In genomic region chr5:20950855-20951650, GRCm38 (mm10) we compare ENCODE assay signal across 8 mouse cellular contexts. TPM values are rescaled to one million over a fixed set of nuclear protein-coding genes. Genes with fewer than 3 reads are reported as not detected.
DNase-seq lines count a peak whose midpoint lies in the region; ATAC-seq and TF ChIP-seq lines count a peak whose summit lies in the region.

No protein-coding gene starts in this region.

- peaks cover 17% of the 10 kb centered on the region for H3K4me1 ChIP-seq in limb, embryonic 15.5 days
- peaks cover 15% of the 10 kb centered on the region for H3K4me1 ChIP-seq in midbrain, embryonic 14.5 days (ENCODE audit: control insufficient read depth, insufficient read depth, low read length)
- H3K4me1 ChIP-seq in spleen, adult 2 months (ENCODE audit: control insufficient read depth, insufficient read depth, insufficient read length), result peaks cover 26% of the 10 kb centered on the region

- peak overlapping the region; percentile 92 for H3K9ac ChIP-seq in limb, embryonic 15.5 days
- peak overlapping the region; percentile 92 for H3K9ac ChIP-seq in midbrain, embryonic 14.5 days (replicated peaks; ENCODE audit: low read length)

- under 1% methylated on average over 88 of the region's 88 CpGs for WGBS in limb, embryonic 15.5 days
- under 1% methylated on average over 77 of the region's 88 CpGs for WGBS in midbrain, embryonic 14.5 days
- WGBS in spleen, adult 2 months, result under 1% methylated on average over 85 of the region's 88 CpGs

- peak overlapping the region; percentile 98 for H3K27ac ChIP-seq in limb, embryonic 15.5 days
- H3K27ac ChIP-seq in midbrain, embryonic 14.5 days (replicated peaks; ENCODE audit: low read depth, low read length), result peak overlapping the region; percentile 97
- H3K27ac ChIP-seq in spleen, adult 2 months (ENCODE audit: insufficient read depth, low read length), result peak overlapping the region; percentile 97

- no peak for TF ChIP-seq CTCF in spleen, adult 2 months (IDR thresholded peaks at IDR 0.05; ENCODE audit: extremely low read depth, insufficient read depth, insufficient read length, insufficient replicate concordance)

- H3K4me3 ChIP-seq in limb, embryonic 15.5 days, result peak overlapping the region; percentile 93
- peak overlapping the region; percentile 95 for H3K4me3 ChIP-seq in midbrain, embryonic 14.5 days (replicated peaks; ENCODE audit: low read depth, low read length)
- peak overlapping the region; percentile 89 for H3K4me3 ChIP-seq in spleen, adult 2 months (ENCODE audit: extremely low read depth, insufficient read depth, insufficient read length)

- DNase-seq in cerebellum, postnatal 14 days, result peak; percentile 73 to 77
- no peak for DNase-seq in cerebellum, adult 9-11 months
- peak; percentile 35 to 66 for DNase-seq in cerebellum, postnatal 36 days
- peak; percentile 66 for DNase-seq in gastrocnemius, postnatal 10 days
- peak; percentile 58 for DNase-seq in induced T-regulatory cell, adult 2 months (ENCODE audit: low read depth)
- DNase-seq in midbrain, embryonic 14.5 days, result peak; percentile 77
- peak in 1 of 2 experiments; percentile 43 for DNase-seq in spleen, adult 2 months (ENCODE audit: low read depth in 1 of 2, low spot score in 2 of 2)

- peaks cover under 1% of the 10 kb centered on the region; the same call in 1 of the 2 replicates for H3K36me3 ChIP-seq in limb, embryonic 15.5 days
- no peaks in the 10 kb centered on the region for H3K36me3 ChIP-seq in midbrain, embryonic 14.5 days (ENCODE audit: control insufficient read depth, insufficient read depth, low read length)
- no peaks in the 10 kb centered on the region for H3K36me3 ChIP-seq in spleen, adult 2 months (ENCODE audit: control insufficient read depth, insufficient read depth, low read length)

- no peaks in the 10 kb centered on the region for H3K9me3 ChIP-seq in limb, embryonic 15.5 days
- H3K9me3 ChIP-seq in midbrain, embryonic 14.5 days (ENCODE audit: control insufficient read depth, low read length), result no peaks in the 10 kb centered on the region

- no peaks in the 10 kb centered on the region for H3K27me3 ChIP-seq in limb, embryonic 15.5 days
- H3K27me3 ChIP-seq in midbrain, embryonic 14.5 days (ENCODE audit: control insufficient read depth, insufficient read depth, low read length), result no peaks in the 10 kb centered on the region
- H3K27me3 ChIP-seq in spleen, adult 2 months (ENCODE audit: control insufficient read depth, insufficient read depth, low read length), result no peaks in the 10 kb centered on the region

- peak overlapping the region; percentile 49 for H3K4me2 ChIP-seq in limb, embryonic 15.5 days
- H3K4me2 ChIP-seq in midbrain, embryonic 14.5 days (ENCODE audit: low read length), result peak overlapping the region; percentile 76

- peak; percentile 59 for ATAC-seq in limb, embryonic 15.5 days (ENCODE audit: insufficient number of reproducible peaks, low FRiP score, low TSS enrichment, low read depth)
- peak; percentile 82 for ATAC-seq in midbrain, embryonic 14.5 days (ENCODE audit: low FRiP score, low TSS enrichment)

- TF ChIP-seq POLR2A in spleen, adult 2 months (IDR thresholded peaks at IDR 0.05; ENCODE audit: low read depth, low read length), result no peak

RNA-seq across cellular contexts. Expression of gene Rsbn1l, which starts 5.1 kb away (rescaled TPM):
- 1 to 10 TPM; 8.6 to 9.7 TPM for total RNA-seq in gastrocnemius, postnatal 10 days (2021)
- polyA plus RNA-seq in limb, embryonic 15.5 days (2015; fragmentation: Nextera tagmentation; extraction: Ambion mirVana), result 2.8 and 5.0 TPM in 2 replicates
- 5.7 and 6.6 TPM in 2 replicates for polyA plus RNA-seq in midbrain, embryonic 14.5 days (2014; fragmentation: Nextera tagmentation; extraction: Ambion mirVana)
- polyA plus RNA-seq in spleen, adult 2 months (2012; rRNA removed), result 6.1 and 7.4 TPM in 2 replicates
